Mouse (Mus musculus): Measurements from ENCODE around the gene Kpna7.

DNA sequence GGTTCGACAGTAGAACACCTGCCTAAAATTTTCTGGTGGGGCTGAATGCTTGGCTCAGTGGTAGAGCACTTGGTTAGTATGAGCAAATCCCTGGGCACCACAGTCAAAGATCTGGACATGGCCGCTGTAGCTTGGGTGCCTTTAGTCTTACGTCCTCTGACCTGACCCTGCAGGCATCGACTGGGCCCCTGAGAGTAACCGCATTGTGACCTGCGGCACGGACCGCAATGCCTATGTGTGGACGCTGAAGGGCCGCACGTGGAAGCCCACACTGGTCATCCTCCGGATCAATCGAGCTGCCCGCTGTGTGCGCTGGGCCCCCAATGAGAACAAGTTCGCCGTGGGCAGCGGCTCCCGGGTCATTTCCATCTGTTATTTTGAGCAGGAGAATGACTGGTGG, 39.6 kb upstream of the Kpna7 start:
- TF ChIP-seq CTCF (IDR thresholded peaks at IDR 0.05; ENCODE audit: low read depth, low read length) (no peak), POLR2A (IDR thresholded peaks at IDR 0.05; ENCODE audit: borderline replicate concordance, low read depth, low read length) (no peak)
